Mouse (Mus musculus): Measurements from ENCODE around the gene M6pr.
"Not testable (repeated sequence)": the region's sequence is repeated elsewhere in the genome, so short reads cannot be mapped to it uniquely, and the experiment has no call there.

The M6pr gene

DNA sequence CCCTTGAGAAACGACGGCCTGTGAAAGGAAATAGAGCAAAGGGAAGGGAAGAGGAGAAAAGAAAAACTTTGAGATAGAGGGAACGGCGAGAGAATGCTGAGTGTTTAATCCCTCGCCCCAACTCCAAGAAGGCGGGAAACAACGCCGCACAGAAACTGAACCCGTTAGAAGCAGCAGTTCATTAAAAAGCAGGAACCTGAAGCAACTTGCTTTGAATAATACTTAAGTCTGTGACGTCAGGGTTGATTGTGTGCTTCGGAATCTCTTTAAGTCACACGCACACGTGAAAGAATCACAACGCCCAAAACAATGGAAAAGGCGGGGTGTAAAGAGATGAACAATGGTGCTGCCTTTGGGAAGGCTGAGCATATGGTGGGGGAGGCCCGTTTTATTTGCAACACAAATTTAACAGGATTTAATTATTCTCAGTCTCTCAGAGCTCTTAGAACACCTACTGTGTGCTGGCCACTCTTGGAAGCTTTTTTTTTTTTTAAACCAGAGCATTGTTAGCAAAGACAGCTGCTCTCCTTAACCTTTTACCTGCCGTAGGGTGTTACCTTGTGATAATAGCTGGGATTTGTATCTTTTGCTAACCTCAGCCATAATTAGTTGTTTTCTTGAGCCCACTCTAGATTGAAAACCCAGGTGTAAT, 32.0 kb downstream of the M6pr start, which contains the start of gene Phc1:
Gene Phc1 (minus strand): TSS at position 213 of the 652 bp plus-strand sequence.
- in situ Hi-C loops (cut with MboI; ENCODE audit: low sequenced_read_pairs), result no loop called here

DNA sequence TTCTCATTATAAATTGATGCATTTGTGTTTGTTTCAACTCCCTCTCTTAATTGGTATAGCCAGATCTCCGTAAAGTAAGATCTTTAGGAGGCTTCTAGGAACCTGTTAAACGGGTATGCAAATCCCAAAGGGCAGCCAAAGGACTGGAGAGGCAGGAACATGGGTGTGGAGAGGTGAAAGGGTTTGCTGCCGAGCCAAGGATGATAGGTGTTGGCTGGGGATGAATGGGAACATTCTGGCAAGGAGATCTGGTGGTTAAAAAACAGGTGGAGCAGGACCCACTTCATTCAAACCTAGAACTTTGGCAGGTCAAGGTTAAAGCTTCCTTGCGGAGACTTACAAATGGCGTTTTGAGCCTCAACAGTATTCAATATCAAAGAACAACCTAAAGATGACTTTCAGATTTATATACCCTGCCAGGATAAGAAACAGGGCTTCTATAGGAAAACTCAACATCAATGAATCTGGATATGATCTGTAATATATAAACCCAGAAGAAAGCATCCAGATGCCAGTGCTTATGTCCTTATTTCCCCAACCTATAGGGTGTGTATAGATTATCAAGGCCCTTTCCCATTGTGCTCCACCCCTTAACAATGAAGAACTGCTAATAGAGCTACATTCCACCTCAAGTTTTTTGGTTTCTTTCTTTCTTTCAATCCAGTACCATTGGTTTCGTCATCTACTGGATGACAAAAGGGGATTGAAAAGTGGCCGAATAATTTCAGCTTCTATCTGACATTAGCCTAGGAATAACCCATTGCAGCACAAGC, 32.7 kb downstream of the M6pr start:
- in situ Hi-C loops (cut with MboI; ENCODE audit: low sequenced_read_pairs), result no loop called here

DNA sequence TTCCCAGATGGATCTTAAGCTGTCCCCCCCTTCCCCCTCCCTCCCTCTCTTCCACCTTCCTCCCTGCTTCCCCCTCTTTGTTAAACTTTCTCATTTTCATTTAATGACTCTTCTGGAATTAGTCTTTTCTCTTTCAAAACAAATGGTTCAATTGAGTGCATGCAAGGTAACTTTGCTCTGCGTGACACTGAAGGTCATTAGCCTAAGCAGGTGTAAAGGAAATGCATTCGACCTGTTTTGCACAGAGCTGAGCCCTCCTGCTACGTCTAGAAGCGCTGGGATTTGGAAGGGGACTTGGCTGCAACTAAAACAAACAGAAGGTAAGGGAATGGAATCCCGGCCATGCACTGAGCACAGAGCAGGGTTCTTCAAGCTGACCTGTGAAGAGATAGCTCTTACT, 33.6 kb downstream of the M6pr start:
- in situ Hi-C loops (cut with MboI; ENCODE audit: low sequenced_read_pairs), result no loop called here

DNA sequence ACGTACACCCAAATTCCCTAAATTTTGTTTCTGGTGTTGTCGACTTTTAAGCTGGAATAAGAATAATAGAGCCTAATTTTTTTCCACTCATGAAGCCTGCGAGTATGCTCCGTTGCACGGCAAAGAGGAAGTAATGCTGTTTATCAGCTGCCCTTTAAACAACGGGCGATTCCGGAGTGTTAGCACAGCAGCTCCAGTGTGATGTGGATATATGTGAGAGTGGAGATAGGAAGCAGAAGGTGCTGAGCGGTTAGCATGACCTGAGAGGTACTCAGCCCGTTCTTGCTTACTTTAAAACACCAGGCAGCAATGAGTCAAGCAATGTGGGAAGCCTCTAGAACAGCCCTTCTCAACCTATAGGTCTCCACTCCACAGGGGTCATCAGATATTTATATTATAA, 35.2 kb downstream of the M6pr start:
- in situ Hi-C loops (cut with MboI; ENCODE audit: low sequenced_read_pairs), result no loop called here

DNA sequence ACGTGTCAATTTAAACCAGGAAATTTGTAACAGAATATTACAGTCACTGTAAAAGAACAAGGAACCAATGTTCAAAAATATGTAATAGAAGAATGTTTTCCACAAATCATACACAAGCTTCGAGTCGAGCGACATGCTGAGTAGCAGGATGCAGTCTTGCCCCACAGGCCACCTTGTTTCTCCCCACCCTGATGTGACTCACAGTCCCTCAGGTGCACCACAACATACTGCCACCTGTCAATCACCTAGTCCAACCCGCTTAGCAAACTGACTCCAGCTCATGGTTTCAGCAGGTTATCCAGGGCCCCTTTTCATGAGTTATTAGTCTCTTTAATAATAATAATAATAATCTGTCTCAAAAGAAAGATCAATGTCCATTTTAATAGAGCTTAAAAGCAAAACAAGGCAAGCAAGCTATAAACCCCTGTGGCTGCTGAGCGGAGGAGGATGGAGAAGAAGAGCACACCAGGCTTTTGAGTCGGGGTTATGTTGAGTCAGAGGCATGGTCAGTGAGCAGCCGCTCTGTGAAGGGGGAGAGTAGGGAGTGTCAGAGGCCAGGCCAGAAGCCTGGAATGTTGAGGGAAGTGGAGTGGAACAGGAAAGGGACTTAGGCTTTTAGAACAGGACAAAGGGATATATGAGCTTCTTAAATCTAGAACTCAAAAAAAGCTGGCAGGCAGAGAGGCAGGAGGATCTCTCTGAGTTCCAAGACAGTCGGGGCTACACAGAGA, 36.0 kb downstream of the M6pr start:
- in situ Hi-C loops (cut with MboI; ENCODE audit: low sequenced_read_pairs), result no loop called here

DNA sequence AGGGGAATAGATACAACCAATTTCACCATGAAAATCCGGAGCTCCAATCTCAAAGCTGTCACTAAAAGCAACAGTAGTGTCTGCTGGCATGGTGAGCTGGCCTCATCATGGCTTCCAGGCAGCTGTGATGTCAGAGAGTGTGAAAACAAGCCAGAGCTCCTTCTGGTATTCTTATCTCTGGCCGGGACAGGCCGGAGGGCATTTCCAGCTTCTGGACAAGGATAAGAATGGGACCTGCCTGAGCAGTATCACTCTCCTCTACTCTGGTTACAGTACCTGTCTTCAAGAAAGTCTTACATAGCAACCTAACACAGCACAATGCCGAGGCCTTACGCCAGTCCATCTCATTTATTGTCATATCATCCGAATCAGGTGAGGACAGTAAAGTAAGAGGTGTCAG, 37.2 kb downstream of the M6pr start:
- in situ Hi-C loops (cut with MboI; ENCODE audit: low sequenced_read_pairs), result no loop called here

DNA sequence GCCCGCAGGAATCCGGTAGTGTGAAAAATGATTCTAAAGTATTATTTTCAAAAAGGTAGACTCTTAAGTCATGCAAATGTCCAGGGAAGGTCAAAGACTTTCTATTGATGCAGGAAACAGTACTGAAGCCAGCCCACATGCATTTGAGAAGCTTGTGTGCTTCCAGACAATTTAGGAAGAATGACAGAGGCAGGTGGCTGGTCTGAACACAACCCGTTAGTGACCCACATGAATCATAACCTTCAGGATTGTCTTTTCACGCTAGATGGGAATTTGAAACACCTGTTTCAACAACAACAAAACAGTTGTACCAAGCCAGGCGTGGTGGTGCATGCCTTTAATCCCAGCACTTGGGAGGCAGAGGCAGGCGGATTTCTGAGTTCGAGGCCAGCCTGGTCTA, 37.9 kb downstream of the M6pr start:
- in situ Hi-C loops (cut with MboI; ENCODE audit: low sequenced_read_pairs), result no loop called here

DNA sequence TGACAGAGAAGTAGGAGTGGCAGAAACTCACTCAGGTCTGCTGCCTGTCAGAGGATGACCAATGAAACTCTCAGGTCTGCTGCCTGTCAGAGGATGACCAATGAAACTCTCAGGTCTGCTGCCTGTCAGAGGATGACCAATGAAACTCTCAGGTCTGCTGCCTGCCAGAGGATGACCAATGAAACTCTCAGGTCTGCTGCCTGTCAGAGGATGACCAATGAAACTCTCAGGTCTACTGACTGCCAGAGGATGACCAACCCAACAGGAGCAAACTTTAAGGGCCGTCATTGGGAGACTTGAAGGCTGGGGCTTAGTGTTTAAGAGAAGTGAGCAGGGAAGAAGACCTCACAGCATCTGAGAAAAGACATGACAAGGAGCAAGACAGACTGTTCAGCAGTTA, 38.8 kb downstream of the M6pr start:
- in situ Hi-C loops (cut with MboI; ENCODE audit: low sequenced_read_pairs), result not testable (repeated sequence)

DNA sequence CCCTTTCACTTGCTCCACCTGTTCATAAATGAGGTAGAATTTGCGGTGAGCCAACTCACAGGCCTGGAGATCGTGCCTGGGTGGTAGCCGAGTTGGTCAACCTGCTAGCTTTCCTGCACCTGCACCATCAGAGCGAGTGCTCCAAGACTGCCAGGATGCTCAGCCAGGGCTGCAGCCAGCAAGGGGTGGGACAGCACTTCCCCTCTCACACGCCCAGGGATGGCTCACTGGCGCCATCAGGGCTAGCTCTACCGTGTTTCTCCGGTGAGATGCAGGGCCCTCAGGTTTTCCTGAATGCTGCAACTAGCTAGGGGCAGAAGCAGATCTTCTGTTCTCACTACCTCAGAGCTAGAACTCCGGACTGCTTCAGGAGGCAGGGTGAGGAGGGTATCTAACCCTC, 47.4 kb downstream of the M6pr start:
- in situ Hi-C loops (cut with MboI; ENCODE audit: low sequenced_read_pairs), result no loop called here

DNA sequence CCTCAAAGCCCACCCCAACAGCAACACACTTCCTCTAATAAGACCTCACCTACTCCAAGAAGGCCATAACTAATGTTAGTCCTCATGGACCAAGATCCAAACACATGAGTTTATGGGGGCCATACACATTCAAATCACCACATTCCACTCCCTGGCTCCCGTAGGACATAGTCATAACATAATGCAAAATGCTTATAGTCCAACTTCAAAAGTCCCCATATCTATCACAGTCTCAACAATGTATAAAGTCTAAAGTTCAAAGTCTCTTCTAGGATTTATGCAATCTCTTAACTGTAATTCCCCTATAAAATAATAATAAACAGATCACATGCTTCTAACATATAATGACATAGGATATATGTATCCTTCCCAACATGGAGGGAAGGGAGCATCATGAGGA, 48.6 kb downstream of the M6pr start:
- in situ Hi-C loops (cut with MboI; ENCODE audit: low sequenced_read_pairs), result no loop called here

DNA sequence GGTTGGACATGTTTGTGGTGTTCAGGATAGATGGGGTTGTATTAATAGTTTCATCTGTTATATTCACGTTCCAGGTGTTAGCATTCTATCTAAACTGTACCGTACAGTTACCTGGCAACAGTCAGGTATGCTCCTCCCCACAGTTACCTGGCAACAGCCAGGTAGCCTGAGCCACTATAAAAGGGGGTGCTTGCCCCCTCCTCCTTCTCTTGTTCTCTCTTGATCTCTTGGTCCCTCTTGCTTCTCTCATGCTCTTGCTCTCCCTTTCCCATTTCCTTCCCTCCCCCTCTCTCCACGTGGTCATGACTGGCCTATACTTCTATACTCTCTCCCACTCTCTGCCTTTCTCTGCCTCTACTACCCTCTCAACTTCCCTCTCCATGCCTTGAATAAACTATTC, 57.2 kb downstream of the M6pr start:
- in situ Hi-C loops (cut with MboI; ENCODE audit: low sequenced_read_pairs), result no loop called here

DNA sequence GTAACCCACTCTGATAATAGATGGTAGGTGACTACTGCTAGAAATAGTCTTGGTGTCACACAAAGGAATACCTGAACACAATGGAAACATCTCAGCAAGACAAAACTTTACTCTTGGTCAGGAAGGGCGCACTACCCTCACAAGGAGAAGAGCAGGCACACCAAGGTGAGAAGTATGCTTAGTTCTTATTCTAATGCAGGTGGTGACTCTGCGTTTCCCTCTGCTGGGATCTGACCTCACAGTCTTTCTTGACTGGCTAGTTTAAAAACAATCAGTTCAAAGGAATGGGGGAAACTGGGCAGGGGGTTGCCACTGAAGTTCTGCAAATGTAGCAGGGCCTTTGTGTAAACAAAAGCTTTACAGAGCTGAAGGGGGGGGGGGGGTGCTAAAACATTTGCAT, 57.8 kb downstream of the M6pr start:
- in situ Hi-C loops (cut with MboI; ENCODE audit: low sequenced_read_pairs), result no loop called here

DNA sequence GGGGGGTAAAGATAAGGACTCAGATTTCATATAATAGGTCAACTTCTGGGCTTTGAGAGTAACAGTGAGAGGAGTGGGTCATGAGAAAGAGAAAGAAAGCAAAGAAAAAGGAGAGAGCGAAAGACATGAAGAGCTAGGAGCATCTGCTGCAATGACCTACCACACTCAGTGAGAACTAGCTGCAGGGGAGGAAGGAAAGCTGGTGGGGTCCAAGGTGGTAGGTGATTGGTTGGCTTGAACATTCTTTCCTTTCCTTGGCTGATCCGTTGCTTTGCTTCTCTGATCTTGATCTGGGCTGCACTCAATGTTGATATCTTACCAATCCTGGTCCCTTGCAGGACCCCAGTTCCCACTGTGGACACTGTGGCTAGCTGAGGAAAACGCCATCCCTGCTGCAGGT, 58.5 kb downstream of the M6pr start:
- in situ Hi-C loops (cut with MboI; ENCODE audit: low sequenced_read_pairs), result no loop called here
